Mouse (Mus musculus): Measurements from ENCODE around the gene Bcl9. TPM values are rescaled to one million over a fixed set of nuclear protein-coding genes. Genes with fewer than 3 reads are reported as not detected.

Gene Bcl9
- total RNA-seq (2021): 1 to 10 TPM; 3.0 to 3.9 TPM
- long read RNA-seq, experiment 1: 0 reads
- long read RNA-seq, experiment 2, partial matches to known transcripts: 3 of 3 reads
- long read RNA-seq, experiment 2, other reads (novel, unspliced or antisense): 0 of 3 reads

DNA sequence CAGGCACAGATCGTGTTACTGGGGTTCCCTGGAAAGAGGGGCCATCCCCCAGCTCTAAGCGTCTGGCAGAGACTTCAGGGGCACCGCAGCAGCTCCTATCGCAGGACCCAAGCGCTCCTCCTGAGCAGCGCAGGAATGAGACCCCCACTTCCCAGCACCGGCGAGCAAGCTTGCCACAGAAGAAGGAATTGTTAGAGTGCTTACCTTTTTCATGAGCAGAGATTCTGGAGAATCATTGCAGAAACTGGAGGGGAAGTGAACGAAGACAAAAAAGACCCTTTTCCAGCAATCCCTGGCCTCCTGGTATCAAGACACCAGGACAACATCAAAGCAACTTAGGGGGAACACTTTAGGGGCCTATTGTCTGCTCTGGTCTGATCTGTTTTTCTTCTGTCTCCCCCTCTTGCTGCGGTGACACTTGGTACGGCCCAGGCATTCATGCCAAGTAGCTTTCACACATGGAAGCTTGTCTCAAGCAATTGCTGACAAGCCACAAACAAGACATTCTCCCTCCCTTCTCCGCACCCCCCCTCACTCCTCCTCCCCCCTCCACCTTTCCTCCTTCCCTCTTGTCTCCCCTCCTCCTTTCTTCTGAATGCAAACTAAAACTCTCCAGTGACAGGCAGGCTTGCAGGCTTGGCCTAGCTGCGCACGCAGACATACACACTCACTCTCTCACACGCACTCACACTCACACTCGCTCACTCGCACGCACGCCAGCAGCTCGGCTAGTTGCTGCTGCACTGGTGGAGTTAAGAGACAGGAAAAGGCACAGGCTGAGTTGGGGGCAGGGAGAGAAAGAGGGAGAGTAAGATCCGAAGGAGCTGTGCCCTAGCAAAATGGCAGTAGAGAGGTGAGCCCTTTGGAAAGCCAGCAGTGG is at the start of gene Bcl9:
Gene Bcl9 (minus strand): TSS at position 365 of the 880 bp plus-strand sequence.
- Histone ChIP-seq H3K27ac (peak within 1 kb of the TSS; percentile 87), H3K4me3 (peak within 1 kb of the TSS; percentile 88)
- intact Hi-C loops (cut with DNase I): loop anchor here (1.0 kb wide), 1 partner anchor 70 kb away; no protein-coding TSS in a partner anchor
- peak; percentile 85 for DNase-seq
- TF ChIP-seq CTCF (IDR thresholded peaks at IDR 0.05): no peak

DNA sequence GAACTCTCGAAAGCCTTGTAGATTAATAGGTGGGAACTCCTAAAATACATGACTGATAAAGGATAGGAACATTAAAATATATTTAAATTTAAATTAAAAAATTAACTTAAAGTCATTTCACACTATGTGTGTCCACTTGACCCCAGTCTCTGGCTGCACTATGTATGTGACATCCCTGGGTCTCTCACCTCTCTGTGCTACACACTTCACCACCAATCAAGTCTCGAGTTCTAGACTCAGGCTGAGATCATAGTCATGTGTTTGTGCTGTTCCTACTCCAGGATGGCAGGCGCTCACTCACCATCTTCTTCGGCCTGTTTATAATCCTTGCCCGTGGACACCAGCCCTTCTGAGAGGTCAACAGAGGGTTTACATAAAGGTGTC is 41.5 kb upstream of the Bcl9 start:
- Histone ChIP-seq H3K4me3 (no peak overlapping the region), H3K27ac (no peak overlapping the region)
- TF ChIP-seq CTCF (IDR thresholded peaks at IDR 0.05): no peak
- no peak for DNase-seq
- intact Hi-C loops (cut with DNase I): loop anchor here (1.0 to 5.0 kb wide), 4 partner anchors 137 to 400 kb away; no protein-coding TSS in a partner anchor

DNA sequence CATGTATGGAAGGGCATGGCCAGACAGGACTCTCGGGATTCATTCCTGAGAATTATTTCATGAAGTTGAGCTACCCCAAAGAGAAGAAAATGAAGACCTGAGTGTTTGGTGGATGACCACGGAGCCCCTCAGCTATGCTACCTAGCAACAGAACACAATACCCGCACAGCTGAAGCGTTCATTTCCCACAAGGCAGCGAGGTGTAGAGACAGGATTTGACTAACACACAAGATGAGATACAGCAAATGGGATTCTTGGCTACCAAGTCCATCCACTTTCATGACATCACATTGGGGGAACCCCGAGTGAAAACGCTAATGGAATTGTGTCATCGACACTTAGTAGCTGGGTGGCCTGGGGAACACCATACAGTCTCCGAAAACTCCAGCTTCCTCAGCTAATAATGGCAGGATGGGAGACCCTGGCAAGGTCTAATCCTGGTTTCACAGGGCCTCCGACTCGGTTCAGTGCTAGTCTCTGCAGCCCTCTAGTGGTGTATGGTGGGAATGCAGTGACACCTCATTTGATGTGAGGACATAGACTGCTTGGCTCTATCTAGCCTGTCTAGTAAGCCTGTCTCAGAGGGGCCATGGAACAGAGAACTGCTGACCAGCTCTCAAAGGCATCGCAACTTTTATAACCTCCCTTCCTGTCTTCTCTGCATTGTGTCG is 40.9 kb upstream of the Bcl9 start:
- DNase-seq: peak; percentile 86
- H3K4me3 ChIP-seq: no peak overlapping the region
- intact Hi-C loops (cut with DNase I): loop anchor here (1.0 to 5.0 kb wide), 4 partner anchors 136 to 400 kb away; no protein-coding TSS in a partner anchor
- peak; percentile 97; the same call in 1 of the 2 replicates for TF ChIP-seq CTCF (IDR thresholded peaks at IDR 0.05)
- H3K27ac ChIP-seq: no peak overlapping the region

DNA sequence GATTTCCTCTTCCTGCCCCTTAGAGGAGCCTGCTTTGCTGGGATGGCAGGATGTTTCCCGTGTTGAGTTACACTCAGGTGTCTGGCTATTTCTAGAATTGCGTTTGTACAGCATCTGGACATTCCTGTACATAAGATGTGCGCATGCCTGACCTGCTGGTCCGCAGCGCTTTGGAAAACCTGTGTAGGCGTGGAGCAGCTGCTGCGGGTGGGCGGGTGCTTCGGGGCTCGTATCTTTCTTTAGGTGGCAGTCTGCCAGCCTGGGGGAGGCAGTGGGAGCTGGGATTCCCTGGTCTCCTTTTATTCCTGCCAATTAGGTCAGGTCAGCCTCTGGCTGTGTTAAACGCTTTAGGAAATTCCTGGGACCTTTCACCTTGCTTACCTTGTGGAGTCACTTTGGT is 39.6 kb upstream of the Bcl9 start:
- no peak for DNase-seq
- no peak for TF ChIP-seq CTCF (IDR thresholded peaks at IDR 0.05)
- Histone ChIP-seq H3K27ac (no peak overlapping the region), H3K4me3 (no peak overlapping the region)
- intact Hi-C loops (cut with DNase I): loop anchor here (5.0 kb wide), 1 partner anchor 150 kb away; no protein-coding TSS in a partner anchor

DNA sequence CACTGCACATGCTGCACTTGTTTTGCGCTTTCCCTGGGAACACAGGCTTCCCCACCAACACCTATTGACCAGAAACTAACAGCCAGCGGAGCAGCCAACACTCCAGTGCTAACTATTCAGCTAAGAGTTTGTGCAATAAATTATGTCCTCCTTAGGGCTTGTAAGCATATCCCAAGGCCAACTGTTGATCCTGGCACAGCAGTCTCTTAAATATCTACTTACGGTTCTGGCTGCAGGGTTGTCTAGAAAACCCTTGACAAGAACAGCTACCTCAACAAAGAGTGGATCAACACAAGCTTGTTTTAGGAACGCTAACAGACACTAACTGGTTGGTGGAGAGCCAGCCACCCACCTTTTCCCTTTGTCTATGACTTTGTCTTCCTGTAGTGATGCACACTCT is 38.6 kb upstream of the Bcl9 start:
- intact Hi-C loops (cut with DNase I): loop anchor here (5.0 kb wide), 1 partner anchor 149 kb away; no protein-coding TSS in a partner anchor
- Histone ChIP-seq H3K27ac (no peak overlapping the region), H3K4me3 (no peak overlapping the region)
- peak; percentile 24 for DNase-seq
- TF ChIP-seq CTCF (IDR thresholded peaks at IDR 0.05): no peak

DNA sequence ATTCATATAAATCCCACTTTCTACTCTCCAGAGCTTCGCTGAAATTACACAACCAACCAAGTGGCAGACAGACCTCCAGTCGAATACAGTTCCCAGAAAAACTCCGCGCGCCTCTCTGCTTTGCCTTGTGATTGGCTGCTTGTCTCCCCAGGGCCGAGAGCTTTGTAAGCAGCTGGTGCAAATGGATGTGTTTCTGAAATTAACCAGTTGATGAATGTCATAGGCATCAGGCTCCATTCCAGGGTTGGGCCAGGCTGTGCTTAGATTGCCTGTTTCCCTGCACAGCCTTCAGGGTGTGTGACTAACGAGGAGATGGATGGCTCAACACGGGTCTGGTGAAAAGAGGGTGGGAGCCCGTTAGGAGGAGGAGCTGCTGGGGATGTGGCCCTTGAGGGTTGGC is 36.9 kb upstream of the Bcl9 start:
- intact Hi-C loops (cut with DNase I): loop anchor here (5.0 kb wide), 1 partner anchor 147 kb away; no protein-coding TSS in a partner anchor
- TF ChIP-seq CTCF (IDR thresholded peaks at IDR 0.05): no peak
- Histone ChIP-seq H3K4me3 (no peak overlapping the region), H3K27ac (no peak overlapping the region)
- no peak for DNase-seq

DNA sequence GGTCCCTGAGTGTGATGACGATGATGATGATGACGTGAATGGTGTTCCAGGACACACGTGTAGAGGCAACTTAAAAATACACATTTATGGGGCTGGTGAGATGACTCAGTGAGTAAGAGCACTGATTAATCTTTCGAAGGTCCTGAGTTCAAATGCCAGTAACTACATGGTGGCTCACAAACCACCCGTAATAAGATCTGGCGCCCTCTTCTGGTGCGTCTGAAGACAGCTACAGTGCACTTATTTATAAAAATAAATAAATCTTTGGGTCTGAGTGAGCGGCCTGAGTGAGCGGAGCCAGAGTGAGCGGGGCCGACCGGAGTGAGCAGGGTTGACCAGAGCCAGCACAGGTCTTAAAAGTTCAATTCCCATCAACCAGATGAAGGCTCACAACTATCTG is 34.5 kb upstream of the Bcl9 start:
- DNase-seq: no peak
- no peak overlapping the region for H3K4me3 ChIP-seq
- intact Hi-C loops (cut with DNase I): no loop called here

DNA sequence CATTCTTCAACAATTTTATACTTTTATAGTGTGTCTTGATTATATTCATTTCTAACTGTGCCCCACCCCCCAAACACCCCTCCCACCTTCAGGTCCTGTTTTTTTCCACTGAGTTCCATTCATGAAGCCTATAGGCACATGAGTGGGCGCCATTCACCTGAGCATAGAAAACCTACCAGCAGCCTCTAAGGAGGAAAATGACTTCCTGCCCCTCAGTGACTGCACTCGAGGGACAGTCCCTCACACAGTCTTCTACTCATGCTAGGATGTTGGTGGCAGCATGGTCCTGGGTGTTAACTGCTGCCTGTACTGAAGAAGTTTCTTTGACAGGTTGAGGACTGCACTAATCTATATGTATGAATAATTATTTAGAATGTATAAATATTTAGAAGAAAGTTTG is 30.1 kb upstream of the Bcl9 start:
- Histone ChIP-seq H3K27ac (no peak overlapping the region), H3K4me3 (no peak overlapping the region)
- no peak for DNase-seq
- intact Hi-C loops (cut with DNase I): no loop called here
- TF ChIP-seq CTCF (IDR thresholded peaks at IDR 0.05): no peak

More for the DNA sequence above, 34.5 kb upstream of the Bcl9 start:
- H3K27ac ChIP-seq: no peak overlapping the region
- TF ChIP-seq CTCF (IDR thresholded peaks at IDR 0.05): peak; percentile 44

DNA sequence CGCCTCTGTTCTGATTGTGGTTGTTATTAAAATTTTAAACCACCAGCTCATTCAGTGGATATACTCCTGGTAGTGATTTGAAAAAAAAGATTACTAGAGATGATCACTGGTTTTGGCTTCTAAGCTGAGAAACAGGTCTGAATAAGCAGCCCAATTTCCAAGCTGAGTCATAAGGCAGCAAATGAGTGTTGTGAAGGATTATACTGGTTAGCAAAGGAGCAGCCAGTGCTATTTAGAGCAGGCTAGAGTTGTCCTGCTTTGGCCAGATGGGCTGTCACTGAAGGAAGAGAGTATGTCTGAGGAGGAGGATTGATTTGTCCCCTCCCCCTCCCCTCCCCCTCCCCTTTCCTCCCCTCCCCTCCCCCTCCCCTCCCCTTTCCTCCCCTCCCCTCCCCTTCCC is 29.6 kb upstream of the Bcl9 start:
- no peak overlapping the region for H3K27ac ChIP-seq
- TF ChIP-seq CTCF (IDR thresholded peaks at IDR 0.05): no peak
- H3K4me3 ChIP-seq: no peak overlapping the region
- intact Hi-C loops (cut with DNase I): no loop called here
- DNase-seq: no peak

DNA sequence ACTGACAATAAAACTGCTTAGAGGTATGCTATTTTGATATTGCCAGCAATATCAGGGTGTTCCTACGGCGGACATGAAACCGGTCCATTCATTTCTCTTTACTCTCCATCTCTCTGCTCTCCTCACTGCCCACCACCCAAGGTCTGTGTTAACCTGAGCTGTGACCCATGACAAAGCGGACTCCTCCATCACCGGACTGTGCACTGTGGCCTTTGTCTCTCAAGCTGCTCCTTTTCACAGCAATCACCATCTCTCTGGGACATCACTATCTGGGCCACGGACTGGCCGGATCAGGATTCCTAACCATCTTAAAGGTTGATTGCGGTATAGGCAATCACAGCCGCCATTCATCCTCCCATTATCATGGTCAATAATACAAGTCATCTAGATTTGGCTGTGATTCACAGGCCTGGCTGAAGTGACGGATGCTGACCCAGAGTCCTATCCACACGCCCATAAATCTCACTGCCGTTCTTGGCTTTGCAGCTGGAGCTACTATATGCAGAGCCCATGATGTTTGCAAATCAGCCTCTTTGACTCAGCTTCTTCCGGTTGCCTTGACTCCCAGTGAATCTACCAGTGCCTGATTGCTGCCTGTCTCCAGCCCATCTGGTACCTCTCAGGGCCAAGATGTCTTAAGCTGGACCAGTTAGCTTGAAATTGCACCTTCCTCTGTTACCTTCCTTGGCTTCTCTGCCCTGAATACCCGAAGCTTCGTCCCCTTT is 28.1 kb upstream of the Bcl9 start:
- H3K27ac ChIP-seq: no peak overlapping the region
- intact Hi-C loops (cut with DNase I): no loop called here
- no peak for TF ChIP-seq CTCF (IDR thresholded peaks at IDR 0.05)
- DNase-seq: no peak
- no peak overlapping the region for H3K4me3 ChIP-seq

DNA sequence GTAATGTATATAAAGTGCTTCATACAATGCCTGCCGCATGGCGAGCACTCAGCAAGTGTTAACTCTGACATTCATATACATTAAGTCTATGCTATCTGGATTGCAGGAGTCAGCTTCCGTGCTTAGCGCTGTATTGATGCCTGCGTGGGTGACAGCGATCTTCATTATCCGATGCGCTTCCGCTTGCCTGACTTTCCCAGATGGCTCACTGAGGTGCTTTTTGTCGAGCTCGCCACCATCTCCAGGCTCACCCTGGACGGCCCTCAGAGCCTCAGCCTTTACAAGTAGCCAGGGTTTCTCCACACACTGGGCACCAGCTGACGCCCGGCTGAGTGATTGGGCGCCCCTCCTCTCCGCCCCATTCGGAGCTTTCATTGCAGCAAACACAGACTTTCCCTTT is 26.3 kb upstream of the Bcl9 start:
- DNase-seq: no peak
- intact Hi-C loops (cut with DNase I): no loop called here
- no peak for TF ChIP-seq CTCF (IDR thresholded peaks at IDR 0.05)
- Histone ChIP-seq H3K27ac (no peak overlapping the region), H3K4me3 (no peak overlapping the region)

DNA sequence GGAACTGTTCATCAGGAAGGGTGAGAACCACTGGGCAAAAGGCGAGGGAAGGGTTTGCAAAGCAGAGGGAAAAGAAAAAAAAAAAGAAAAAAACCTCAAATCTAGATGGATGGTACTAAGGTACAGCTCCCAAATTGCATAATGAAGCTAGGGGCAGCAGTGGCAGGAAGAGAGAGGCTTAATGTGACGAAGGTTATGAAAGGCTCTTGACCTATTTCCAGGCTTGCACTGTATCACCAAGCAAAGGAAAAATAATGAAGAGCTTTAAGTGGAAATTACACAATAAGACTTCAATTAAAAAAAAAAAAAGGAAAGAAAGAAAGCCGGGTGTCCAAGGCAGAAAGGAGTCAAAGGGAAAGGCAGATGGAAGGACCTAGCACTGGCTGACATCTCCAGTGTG is 19.6 kb upstream of the Bcl9 start:
- no peak overlapping the region for H3K4me3 ChIP-seq
- TF ChIP-seq CTCF (IDR thresholded peaks at IDR 0.05): no peak
- no peak for DNase-seq
- no peak overlapping the region for H3K27ac ChIP-seq
- intact Hi-C loops (cut with DNase I): no loop called here
